Mouse (Mus musculus) adrenal gland (tissue): ENCODE results near the gene Lin28a.
"Not testable (repeated sequence)": the region's sequence is repeated elsewhere in the genome, so short reads cannot be mapped to it uniquely, and the experiment has no call there.

Experiments used
- intact Hi-C: fragments of 180-260 bp; cut with DNase I; formaldehyde crosslinking; loops from one replicate; pipeline ENCODE4 v1.15.1; 2025

Gene Lin28a

GRCm38 (mm10) chr4:134019210-134019609, 569 bp upstream of the Lin28a start:
- intact Hi-C loops: no loop called here

GRCm38 (mm10) chr4:134018038-134018778, 433 bp downstream of the Lin28a start:
- intact Hi-C loops: no loop called here

GRCm38 (mm10) chr4:134017201-134017865, 1.3 kb downstream of the Lin28a start:
- intact Hi-C loops: no loop called here

- intact Hi-C loops: no loop called here
Measured at GRCm38 (mm10) chr4:134016767-134017166, 1.9 kb downstream of the Lin28a start.

GRCm38 (mm10) chr4:134016208-134016607, 2.4 kb downstream of the Lin28a start:
- intact Hi-C loops: no loop called here

- intact Hi-C loops: no loop called here
Measured at GRCm38 (mm10) chr4:134012858-134013528, 5.6 kb downstream of the Lin28a start.

- intact Hi-C loops: no loop called here
Measured at GRCm38 (mm10) chr4:134011450-134012414, 6.9 kb downstream of the Lin28a start.

GRCm38 (mm10) chr4:134009709-134010108, 8.9 kb downstream of the Lin28a start:
- intact Hi-C loops: no loop called here

- intact Hi-C loops: no loop called here
Measured at GRCm38 (mm10) chr4:134006845-134007244, 11.8 kb downstream of the Lin28a start.

- intact Hi-C loops: no loop called here
Measured at GRCm38 (mm10) chr4:134005581-134006358, 12.9 kb downstream of the Lin28a start.

- intact Hi-C loops: no loop called here
Measured at GRCm38 (mm10) chr4:134002903-134003302, 15.7 kb downstream of the Lin28a start.

- intact Hi-C loops: no loop called here
Measured at GRCm38 (mm10) chr4:134002246-134002645, 16.4 kb downstream of the Lin28a start.

- intact Hi-C loops: no loop called here
Measured at GRCm38 (mm10) chr4:134001710-134002109, 16.9 kb downstream of the Lin28a start.

- intact Hi-C loops: no loop called here
Measured at GRCm38 (mm10) chr4:134000466-134001438, 17.9 kb downstream of the Lin28a start, which contains the start of gene Dhdds. Gene Dhdds, minus strand, starts transcription at chr4:134000918.

- intact Hi-C loops: no loop called here
Measured at GRCm38 (mm10) chr4:133994697-133995096, 23.9 kb downstream of the Lin28a start.

- intact Hi-C loops: no loop called here
Measured at GRCm38 (mm10) chr4:133991087-133991660, 27.5 kb downstream of the Lin28a start.

GRCm38 (mm10) chr4:133990035-133990434, 28.6 kb downstream of the Lin28a start:
- intact Hi-C loops: no loop called here

GRCm38 (mm10) chr4:133988289-133988688, 30.4 kb downstream of the Lin28a start:
- intact Hi-C loops: not testable (repeated sequence)

- intact Hi-C loops: no loop called here
Measured at GRCm38 (mm10) chr4:133982936-133983335, 35.7 kb downstream of the Lin28a start.
